Mouse (Mus musculus) frontal cortex, adult (tissue): ENCODE measurements at regions not wholly inside any gene's neighbourhood (a gene's known extent, or its start where the extent isn't known, plus 50 kb on each side); places are given as distances from the start of the nearest gene placed in this dataset.

Experiments
- ATAC-seq: cut with Nextera tagmentation; 2 replicates; pipeline ENCODE4 v1.9.2; 2017; ENCODE audit warnings: mild to moderate bottlenecking, moderate library complexity, mixed read lengths; ENCODE audit not compliant: low TSS enrichment

DNA sequence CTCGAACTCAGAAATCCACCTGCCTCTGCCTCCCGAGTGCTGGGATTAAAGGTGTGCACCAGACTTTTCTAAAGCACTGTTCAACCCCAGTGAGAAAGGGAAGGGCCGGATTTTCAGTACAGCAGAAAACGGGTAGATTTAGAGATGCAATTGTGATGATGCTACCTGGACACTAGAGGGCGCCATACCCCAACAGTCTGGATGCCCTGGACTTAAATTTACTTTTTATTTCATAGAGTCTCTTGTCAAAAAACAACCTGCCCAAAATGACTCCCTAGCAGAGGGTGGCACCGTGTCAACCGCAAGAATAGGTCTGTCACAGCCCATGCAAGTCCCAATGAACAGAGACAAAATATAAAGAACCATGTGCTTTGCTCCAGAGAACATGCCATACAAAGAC, 394.2 kb downstream of the Sox9 start:
- ATAC-seq: peak; percentile 21; the same call in 1 of the 2 replicates

DNA sequence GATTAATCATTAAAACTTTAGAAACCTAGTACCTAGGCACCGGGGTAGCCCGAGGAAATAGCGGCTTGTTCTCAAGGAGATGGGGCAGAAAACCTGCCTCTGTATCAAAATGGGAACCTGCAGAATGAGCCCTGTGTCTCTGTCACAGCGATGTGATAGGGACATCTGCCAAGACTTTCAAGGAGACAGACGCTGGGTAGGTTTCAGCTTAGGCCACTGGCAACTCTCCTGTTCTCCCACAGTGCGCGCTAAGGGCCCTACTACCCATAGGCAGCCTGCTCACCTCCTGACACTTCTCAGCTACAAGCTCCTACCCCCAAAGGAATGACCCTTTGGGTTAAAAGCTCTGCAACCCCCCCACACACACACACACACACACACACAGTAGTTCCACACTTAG, 396.4 kb downstream of the Sox9 start:
- ATAC-seq: no peak

DNA sequence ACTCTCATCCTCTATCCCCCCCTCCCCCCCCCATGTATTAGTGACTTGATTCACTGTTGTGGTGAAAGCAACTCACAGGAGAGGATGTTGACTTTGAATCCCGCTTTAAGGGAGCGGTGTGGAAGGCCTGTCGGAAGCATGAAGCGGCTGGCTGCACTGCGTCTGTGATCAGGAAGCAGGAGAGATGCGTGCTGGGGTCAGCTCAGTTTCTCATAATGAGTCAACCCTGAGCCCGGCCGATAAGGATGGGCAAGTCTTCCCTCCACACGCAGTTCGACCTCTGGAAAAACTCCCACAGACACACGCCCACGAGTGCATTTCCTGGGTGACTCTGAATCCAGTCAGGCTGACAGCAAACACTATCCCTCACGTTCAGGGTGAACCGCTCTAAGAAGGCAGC, 398.0 kb downstream of the Sox9 start:
- no peak for ATAC-seq

DNA sequence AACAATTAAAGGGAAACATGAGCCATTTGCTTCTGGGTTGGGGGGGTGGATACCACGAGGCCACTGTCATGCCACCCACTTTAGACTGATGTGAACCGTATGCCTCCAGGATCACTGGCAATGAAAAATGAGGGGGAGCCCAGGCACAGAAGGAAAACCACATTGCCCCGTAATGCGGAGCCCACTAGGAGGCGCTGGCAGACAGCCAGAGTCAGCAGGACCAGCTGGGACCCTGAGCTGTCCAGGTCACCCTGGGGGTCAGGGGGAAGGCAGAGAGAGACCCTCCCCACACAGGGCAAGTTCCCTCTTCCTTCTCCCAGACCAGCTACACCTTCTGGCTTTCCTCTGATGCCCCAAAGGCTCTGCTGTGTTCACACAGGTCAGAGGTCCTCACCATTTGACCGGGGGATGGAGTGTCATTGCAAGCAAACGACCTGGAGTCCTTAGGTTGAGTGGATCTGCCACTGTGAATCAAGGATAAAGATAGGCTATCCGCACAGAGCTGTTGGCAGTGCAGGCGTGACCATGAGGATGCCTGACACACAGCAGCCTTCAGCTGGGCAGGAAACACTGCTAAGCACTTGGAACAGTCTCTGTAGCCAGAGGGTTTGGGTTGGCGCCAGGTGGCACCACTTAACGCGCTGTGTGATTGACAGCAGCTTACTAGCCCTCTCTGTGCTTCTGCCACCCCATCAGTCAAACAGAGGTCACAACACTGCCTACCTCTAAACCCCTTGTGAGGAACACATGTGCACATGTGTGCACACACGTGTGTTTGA, 400.2 kb downstream of the Sox9 start:
- no peak for ATAC-seq

DNA sequence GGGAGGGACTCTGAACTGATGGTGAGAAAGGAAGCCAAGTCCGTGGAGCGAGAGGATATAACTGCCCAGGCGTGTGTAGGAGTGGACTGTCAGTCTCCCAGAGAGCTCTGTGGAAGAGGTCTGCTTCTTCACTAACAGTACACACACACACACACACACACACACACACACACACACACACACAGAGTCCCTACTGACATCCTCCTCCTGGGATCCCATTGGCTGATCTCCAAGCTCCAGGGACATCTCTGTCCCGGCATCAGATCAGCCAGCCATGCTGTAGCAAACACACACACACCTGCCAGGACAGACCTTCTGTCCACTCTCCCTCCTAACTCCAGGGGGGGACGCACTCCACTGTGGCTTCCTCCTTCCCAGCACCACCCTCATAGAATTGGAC, 401.5 kb downstream of the Sox9 start:
- no peak for ATAC-seq

DNA sequence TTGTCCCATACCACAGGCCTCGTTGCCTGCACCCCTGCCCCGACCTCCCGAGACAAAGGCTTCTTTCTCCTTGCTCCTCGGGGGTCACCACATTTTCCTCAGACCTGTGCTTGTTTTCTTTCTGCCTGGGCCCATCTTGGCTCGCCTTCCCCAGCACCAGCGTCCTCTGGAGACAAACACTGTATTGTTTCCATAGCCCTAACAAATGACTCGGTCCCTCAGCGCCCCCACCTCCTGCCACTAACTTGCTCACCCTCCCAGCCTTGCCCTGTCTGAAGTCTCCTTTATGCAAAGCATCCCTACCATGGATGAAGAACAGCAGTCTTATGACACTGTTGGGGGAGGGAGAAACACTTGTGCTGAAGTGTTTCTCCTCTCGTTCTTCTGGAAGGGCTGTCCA, 402.1 kb downstream of the Sox9 start:
- ATAC-seq: no peak

DNA sequence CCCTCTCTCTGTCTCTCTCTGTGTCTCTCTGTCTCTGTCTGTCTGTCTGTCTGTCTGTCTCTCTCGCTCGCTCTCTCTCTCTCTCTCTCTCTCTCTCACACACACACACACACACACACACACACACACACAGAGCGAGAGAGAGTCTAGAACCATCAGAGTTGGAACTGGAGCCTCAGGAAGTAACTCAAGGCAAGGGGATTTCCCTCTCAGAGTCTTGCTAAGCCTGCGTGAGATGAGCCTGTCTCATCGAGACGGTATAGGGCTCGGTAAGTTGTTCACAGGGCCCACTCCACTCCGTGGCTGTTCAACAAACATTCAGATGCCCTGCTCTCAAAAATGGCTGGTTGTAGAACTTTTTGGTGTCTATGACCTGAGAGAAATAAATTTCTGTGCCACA, 405.4 kb downstream of the Sox9 start:
- ATAC-seq: no peak

DNA sequence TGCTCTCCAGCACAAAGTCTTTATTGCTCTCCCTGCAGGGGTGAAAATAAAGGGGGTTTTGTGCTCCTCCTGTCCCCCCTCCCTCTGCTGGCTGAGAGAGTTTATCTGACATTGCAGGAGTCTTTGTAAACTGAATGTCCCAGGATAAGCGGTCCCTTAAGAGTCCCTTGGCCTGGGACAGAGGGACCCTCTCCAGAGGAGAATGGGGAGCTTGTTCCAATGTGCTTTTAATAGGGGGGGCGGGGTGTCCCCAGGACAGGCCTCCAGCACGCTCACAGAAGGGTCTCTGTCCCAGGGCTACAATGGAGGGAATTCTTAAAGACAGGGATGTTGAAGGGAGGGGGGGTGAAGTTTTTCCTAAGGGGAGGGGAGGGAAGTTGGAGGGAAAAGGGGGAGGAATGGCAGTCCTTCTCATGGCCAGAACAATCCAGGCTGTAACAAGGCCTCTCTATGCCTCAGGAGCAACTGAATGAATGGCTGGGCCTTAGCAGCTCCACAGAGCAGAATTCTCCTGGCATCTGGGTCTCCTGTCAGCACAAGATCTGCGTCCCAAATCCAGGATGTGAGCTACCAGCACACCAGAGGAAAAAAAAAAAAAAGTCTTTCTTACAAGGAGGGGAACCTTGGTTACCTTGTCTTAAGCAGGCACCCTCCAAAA, 406.4 kb downstream of the Sox9 start:
- ATAC-seq: no peak

DNA sequence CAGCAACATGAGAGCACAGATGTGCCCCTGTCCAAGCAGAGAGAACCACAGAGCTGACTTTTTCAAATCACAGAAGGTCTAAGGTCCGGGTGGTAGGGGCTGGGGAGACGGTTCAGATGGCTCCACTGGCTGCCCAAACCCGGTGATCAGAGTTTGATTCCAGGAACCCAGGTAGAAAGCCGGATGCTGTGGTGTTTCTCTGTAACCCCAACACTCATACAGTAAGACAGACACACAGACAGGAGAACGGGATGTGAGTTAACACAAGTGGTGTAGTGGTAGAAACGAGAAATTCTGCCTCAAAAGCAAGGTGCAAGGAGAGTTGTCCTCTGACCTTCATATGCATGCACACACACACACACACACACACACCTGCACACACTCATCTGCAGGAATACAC, 408.0 kb downstream of the Sox9 start:
- ATAC-seq: no peak

DNA sequence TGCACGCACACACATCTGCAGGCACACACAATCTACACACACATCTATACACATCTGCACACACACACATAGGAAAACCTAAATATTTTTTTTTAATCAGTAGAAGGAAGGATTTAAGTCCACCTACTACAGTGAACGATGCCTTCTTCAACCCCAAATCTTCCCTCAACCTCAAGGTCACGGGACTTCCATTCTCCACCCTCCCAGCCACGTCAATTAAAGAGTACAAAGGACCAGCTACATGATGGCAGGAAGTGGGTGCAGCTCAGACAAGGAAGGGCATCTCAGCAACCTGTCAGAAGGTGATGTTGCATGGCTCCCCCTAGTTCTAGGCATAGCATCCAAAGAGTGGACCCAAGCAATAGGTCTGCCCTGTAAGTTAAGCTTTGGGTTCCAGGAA, 408.5 kb downstream of the Sox9 start:
- ATAC-seq: no peak

DNA sequence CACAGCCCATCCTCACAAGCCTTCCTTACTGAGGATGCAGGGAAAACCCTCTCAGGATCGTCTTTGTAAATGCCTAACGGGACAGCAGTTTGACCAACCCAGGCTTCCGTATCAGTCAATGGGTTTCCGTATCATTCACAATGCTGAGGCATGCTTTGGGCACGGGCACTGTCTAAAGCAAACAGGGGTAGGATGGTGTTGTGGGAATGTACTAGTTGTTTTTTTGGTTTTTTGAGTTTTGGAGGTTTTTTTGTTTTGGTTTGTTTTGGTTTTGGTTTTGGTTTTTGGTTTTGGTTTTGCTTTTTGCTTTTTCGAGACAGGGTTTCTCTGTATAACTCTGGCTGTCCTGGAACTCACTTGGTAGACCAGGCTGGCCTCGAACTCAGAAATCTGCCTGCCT, 409.0 kb downstream of the Sox9 start:
- ATAC-seq: no peak

DNA sequence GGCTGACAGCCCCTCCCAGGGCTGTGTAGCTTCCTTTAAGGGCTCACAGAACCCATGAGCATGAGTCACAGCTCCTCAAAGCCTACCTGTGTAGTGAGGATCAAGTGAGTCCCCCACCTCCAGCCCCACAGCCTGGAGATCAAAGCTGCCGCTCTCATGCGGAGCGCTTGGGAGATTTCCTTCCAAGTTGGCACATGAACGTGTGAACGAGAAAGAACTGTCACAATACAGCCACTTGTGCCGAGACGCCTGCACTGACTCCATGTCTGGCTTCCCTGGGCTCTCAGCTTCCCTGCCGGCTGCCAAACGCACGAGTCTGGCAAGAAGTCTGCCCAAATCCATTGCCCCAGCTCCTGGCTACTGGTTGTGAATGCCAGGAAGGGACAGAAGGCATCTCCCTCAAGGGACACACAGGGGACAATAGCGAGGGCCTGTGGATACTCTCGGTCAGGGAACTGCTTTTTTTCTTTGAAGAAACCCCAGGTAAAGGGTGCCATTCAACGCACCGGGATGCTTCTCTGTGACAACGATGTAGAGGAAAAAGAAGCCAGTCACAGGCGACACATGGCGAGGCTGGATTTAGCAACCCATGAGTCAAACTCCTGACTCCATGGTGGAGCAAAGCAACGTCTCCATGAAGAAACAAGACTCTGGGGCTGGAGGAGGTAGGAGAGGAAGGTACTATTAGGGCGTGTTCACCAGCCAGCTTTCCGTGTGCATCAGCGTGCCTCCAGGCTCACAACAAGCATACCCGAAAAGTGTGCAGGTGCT, 410.2 kb downstream of the Sox9 start:
- peak; percentile 69 for ATAC-seq

DNA sequence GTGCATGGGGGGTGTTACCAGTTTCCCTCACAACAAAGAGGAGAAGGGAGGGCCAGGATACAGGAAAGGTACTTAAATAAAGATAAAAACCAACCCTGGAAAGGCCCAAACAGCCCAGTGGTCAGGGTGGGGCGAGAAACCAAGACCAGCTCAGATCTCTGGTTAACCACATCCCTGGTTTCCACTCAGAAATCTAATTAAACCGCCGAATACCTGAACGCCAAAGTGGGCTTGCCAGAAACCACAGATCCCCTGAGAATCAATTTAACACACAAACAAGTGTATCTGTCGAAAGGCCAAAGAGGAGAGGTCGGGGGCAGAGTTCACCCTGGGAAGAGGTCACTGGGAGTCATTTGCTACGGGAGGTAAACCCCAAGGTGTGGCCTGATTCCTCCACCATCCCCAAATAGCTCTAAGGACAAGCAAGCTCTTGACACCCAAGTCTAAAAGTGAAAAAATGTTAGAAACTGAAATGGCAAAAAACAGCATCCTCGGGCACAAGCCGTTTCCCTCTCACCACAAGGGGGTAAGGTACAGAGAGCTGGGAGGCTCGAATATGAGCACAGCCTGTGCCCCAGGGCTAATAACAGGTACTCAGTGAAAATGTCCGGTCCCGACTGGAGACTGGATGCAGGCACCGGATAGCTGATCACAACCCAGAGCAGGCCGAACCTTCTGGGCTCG, 412.3 kb downstream of the Sox9 start:
- ATAC-seq: no peak
